Mouse (Mus musculus) heart, adult 2 months (tissue): Measurements from ENCODE around the gene Anks1b.

Experiments
- CTCF ChIP-seq: fragments of 200-600 bp; IDR thresholded peaks from 2 replicates; pipeline ENCODE4 v1.8.1; 2022; ENCODE audit warnings: antibody characterized with exemption, mild to moderate bottlenecking, moderate library complexity
- EP300 ChIP-seq: fragments of 200-500 bp; IDR thresholded peaks from 2 replicates; pipeline ENCODE4 v1.6.1; 2011; ENCODE audit warnings: low read depth, low read length, control low read depth; ENCODE audit not compliant: insufficient read depth
- POLR2A ChIP-seq: fragments of 200-500 bp; IDR thresholded peaks from 2 replicates; pipeline ENCODE4 v1.6.1; 2011; ENCODE audit warnings: mild to moderate bottlenecking, low read depth, low read length, control low read depth; ENCODE audit not compliant: insufficient read depth

DNA sequence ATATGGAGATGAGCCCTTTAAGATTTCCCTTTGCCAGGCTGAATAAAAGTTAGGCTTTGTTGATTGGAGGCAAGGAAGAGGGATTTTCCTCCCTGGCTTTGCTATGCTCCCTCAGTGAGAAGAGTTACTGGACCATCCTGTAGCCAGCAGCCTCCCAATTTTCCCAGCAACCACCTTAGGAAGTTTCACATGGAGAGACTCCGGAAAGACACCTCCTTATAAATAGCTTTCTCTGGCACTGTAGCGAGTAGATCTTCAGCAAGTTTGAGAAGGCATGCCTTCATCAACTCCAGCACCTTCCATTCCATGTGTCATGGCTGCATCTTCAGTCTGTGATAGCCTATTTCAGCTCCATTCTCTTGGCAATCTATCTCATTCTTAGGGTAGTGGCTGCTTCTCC lies 535.2 kb downstream of the Anks1b start:
- TF ChIP-seq CTCF, result no peak
- no peak for TF ChIP-seq EP300
- no peak for TF ChIP-seq POLR2A
